Mouse (Mus musculus): ENCODE data around the gene Mfsd9.

DNA sequence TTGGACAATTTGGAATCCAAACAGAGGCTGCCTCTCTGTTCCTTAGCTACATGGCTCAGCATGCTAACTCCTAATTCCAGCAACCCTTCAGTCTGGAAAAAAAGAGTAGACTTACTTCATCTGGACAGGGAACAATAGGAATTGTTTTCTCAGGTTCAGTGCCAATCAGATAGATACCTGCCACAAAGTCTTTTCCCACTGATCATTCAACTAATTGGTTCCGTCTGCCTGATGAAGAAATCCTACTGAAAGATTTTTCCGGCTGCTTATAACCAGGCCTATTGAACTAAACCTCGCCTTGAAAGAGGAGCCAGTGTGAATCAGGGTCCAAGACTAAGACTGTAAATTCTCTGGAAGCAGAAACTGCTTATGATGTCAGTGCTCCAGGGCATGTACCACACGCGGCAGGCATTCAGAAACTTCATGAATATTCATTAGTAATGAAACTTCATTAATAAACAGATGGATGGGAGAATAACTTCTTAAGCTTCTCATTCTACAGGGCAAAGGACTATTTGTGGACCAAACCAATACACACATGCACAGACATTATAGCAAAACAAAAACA lies 737 bp downstream of the Mfsd9 start:
- no peak for TF ChIP-seq CTCF (IDR thresholded peaks at IDR 0.05; ENCODE audit: borderline replicate concordance, extremely low read depth, insufficient read depth, insufficient read length)
- TF ChIP-seq POLR2A (IDR thresholded peaks at IDR 0.05; ENCODE audit: borderline replicate concordance, extremely low read depth, insufficient read depth, insufficient read length, poor library complexity, severe bottlenecking), result no peak

Data from brain, embryonic 14.5 days (tissue).